Mouse (Mus musculus) left cerebral cortex, postnatal 36 days (tissue): ENCODE measurements around the gene Pga5. TPM values are rescaled to one million over a fixed set of nuclear protein-coding genes. Genes with fewer than 3 reads are reported as not detected.

Experiments
- DNase-seq, 2 experiments: peaks; one replicate each; pipeline ENCODE4 v3.0.0; 2021 to 2022; ENCODE audit warnings: low spot score in 2 of 2, mixed read lengths in 1 of 2
- intact Hi-C: fragments of 180-260 bp; cut with DNase I; formaldehyde crosslinking; loops from one replicate; pipeline ENCODE4 v1.15.1; 2025
- total RNA-seq, 2 experiments: library from RNA; stranded (reverse); gene quantifications; 2 replicates each; pipeline ENCODE4 v1.2.3; 2021

Gene Pga5
- total RNA-seq, 2 experiments from 2014 or later, result not detected

GRCm38 (mm10) chr19:10708900-10709299, 31.0 kb upstream of the Pga5 start:
- no peak for DNase-seq
- intact Hi-C loops, result loop anchor here (1.0 kb wide), 1 partner anchor 31 kb away; the partner anchor contains the start of gene Pga5

GRCm38 (mm10) chr19:10707881-10708280, 30.0 kb upstream of the Pga5 start:
- intact Hi-C loops, result no loop called here
- DNase-seq, result no peak

- intact Hi-C loops, result no loop called here
- DNase-seq, result no peak
Observed at GRCm38 (mm10) chr19:10707087-10707875, 29.4 kb upstream of the Pga5 start.

- DNase-seq, result no peak
- intact Hi-C loops, result no loop called here
Observed at GRCm38 (mm10) chr19:10703470-10703869, 25.6 kb upstream of the Pga5 start.

- intact Hi-C loops, result no loop called here
- DNase-seq, result no peak
Observed at GRCm38 (mm10) chr19:10702125-10702524, 24.3 kb upstream of the Pga5 start.

GRCm38 (mm10) chr19:10701013-10701726, 23.3 kb upstream of the Pga5 start:
- intact Hi-C loops, result no loop called here
- no peak for DNase-seq

- DNase-seq, result no peak
- intact Hi-C loops, result no loop called here
Observed at GRCm38 (mm10) chr19:10699851-10700250, 22.0 kb upstream of the Pga5 start.

- intact Hi-C loops, result no loop called here
- no peak for DNase-seq
Observed at GRCm38 (mm10) chr19:10698131-10698991, 20.5 kb upstream of the Pga5 start.

- DNase-seq, result no peak
- intact Hi-C loops, result no loop called here
Observed at GRCm38 (mm10) chr19:10695801-10696200, 17.9 kb upstream of the Pga5 start.

- DNase-seq, result no peak
- intact Hi-C loops, result no loop called here
Observed at GRCm38 (mm10) chr19:10693926-10694682, 16.2 kb upstream of the Pga5 start.

GRCm38 (mm10) chr19:10692361-10692760, 14.5 kb upstream of the Pga5 start:
- intact Hi-C loops, result no loop called here
- no peak for DNase-seq

- DNase-seq, result no peak
- intact Hi-C loops, result no loop called here
Observed at GRCm38 (mm10) chr19:10691660-10692059, 13.8 kb upstream of the Pga5 start.

- intact Hi-C loops, result no loop called here
- no peak for DNase-seq
Observed at GRCm38 (mm10) chr19:10691121-10691520, 13.2 kb upstream of the Pga5 start.

- intact Hi-C loops, result no loop called here
Observed at GRCm38 (mm10) chr19:10690336-10690735, 12.5 kb upstream of the Pga5 start.

GRCm38 (mm10) chr19:10689470-10690166, 11.7 kb upstream of the Pga5 start:
- intact Hi-C loops, result no loop called here
- DNase-seq, result no peak

More at GRCm38 (mm10) chr19:10690336-10690735, 12.5 kb upstream of the Pga5 start:
- no peak for DNase-seq

GRCm38 (mm10) chr19:10688537-10689352, 10.9 kb upstream of the Pga5 start, which contains the start of gene Vps37c:
Vps37c (plus strand) TSS chr19:10688735.
- intact Hi-C loops, result no loop called here
- DNase-seq, result peak; percentile 93 to 94

GRCm38 (mm10) chr19:10685727-10686126, 7.9 kb upstream of the Pga5 start:
- intact Hi-C loops, result no loop called here

GRCm38 (mm10) chr19:10685081-10685480, 7.2 kb upstream of the Pga5 start:
- no peak for DNase-seq
- intact Hi-C loops, result no loop called here

More at GRCm38 (mm10) chr19:10685727-10686126, 7.9 kb upstream of the Pga5 start:
- DNase-seq, result no peak
